Mouse (Mus musculus) embryonic facial prominence, embryonic 14.5 days (tissue): ENCODE data around the gene Efhc2. TPM values are rescaled to one million over a fixed set of nuclear protein-coding genes. Genes with fewer than 3 reads are reported as not detected.

Source experiments
- ATAC-seq: fragments of 200-750 bp; cut with Nextera tagmentation; 2 replicates; pipeline ENCODE4 v1.8.0; 2017; ENCODE audit warnings: low read depth, moderate number of reproducible peaks, moderate TSS enrichment
- DNase-seq: peaks from one replicate; pipeline ENCODE4 v3.0.0-alpha.2; 2015; ENCODE audit warnings: low spot score
- H3K27ac ChIP-seq: fragments of 300-500 bp; sonication (generic); replicated peaks from 2 replicates; pipeline ENCODE4 v1.5.1; 2014; ENCODE audit warnings: low read depth, mild to moderate bottlenecking, low read length, moderate library complexity
- H3K27me3 ChIP-seq: fragments of 300-500 bp; sonication (generic); replicated peaks from 2 replicates; pipeline ENCODE4 v1.6.1; 2014; ENCODE audit warnings: low read length; ENCODE audit not compliant: control insufficient read depth, insufficient read depth
- H3K36me3 ChIP-seq: fragments of 300-500 bp; sonication (generic); 2 replicates; pipeline ENCODE4 v1.6.1; 2014; ENCODE audit warnings: low read length, mixed read lengths; ENCODE audit not compliant: control insufficient read depth, insufficient read depth
- H3K4me1 ChIP-seq: fragments of 300-500 bp; sonication (generic); 2 replicates; pipeline ENCODE4 v1.6.1; 2014; ENCODE audit warnings: antibody characterized with exemption, low read length; ENCODE audit not compliant: control insufficient read depth, insufficient read depth
- H3K4me2 ChIP-seq: fragments of 300-500 bp; sonication (generic); 2 replicates; pipeline ENCODE4 v1.6.1; 2014; ENCODE audit warnings: low read depth, mild to moderate bottlenecking, low read length, moderate library complexity, mixed read lengths
- H3K4me3 ChIP-seq: fragments of 300-500 bp; sonication (generic); 2 replicates; pipeline ENCODE4 v1.5.1; 2014; ENCODE audit warnings: low read depth, mild to moderate bottlenecking, low read length
- H3K9ac ChIP-seq: fragments of 300-500 bp; sonication (generic); 2 replicates; pipeline ENCODE4 v1.6.1; 2014; ENCODE audit warnings: low read depth, mild to moderate bottlenecking, low read length, moderate library complexity, mixed read lengths
- H3K9me3 ChIP-seq: fragments of 300-500 bp; sonication (generic); 2 replicates; pipeline ENCODE4 v1.6.1; 2016; ENCODE audit warnings: low read length; ENCODE audit not compliant: control insufficient read depth
- WGBS: fragments of 180-500 bp; shearing (Covaris S2); extraction: QIAGEN DNeasy Blood & Tissue Kit; methylation state at CpG from one replicate; pipeline ENCODE4 v1.1.7; 2014; 5-methylcytosine and 5-hydroxymethylcytosine counted together
- polyA plus RNA-seq: library from polyadenylated mRNA; unstranded; fragments of >200 nt; fragmentation: Nextera tagmentation; extraction: Ambion mirVana; gene quantifications from 2 replicates; pipeline ENCODE4 v1.2.1, GENCODE M21; 2014

Efhc2 gene
- polyA plus RNA-seq = 1.00 and 1.4 TPM in 2 replicates

GRCm38 (mm10) chrX:17319126-17319583, at the start of gene Efhc2:
Efhc2 (minus strand) TSS chrX:17319368.
- peak within 1 kb of the TSS; percentile 59 for H3K4me2 ChIP-seq
- ATAC-seq (peak; percentile 76), DNase-seq (peak; percentile 7)
- H3K9ac ChIP-seq = peak within 1 kb of the TSS; percentile 46; the same call in 1 of the 2 replicates
- no peaks in the 10 kb centered on the region for H3K36me3 ChIP-seq
- 12% methylated on average over 18 of the region's 19 CpGs for WGBS
- no peak within 1 kb of the TSS for H3K27ac ChIP-seq
- no peaks in the 10 kb centered on the region for H3K9me3 ChIP-seq
- peak within 1 kb of the TSS; percentile 36 for H3K4me3 ChIP-seq
- no peaks in the 10 kb centered on the region for H3K27me3 ChIP-seq
- H3K4me1 ChIP-seq = no peaks in the 10 kb centered on the region

DNA sequence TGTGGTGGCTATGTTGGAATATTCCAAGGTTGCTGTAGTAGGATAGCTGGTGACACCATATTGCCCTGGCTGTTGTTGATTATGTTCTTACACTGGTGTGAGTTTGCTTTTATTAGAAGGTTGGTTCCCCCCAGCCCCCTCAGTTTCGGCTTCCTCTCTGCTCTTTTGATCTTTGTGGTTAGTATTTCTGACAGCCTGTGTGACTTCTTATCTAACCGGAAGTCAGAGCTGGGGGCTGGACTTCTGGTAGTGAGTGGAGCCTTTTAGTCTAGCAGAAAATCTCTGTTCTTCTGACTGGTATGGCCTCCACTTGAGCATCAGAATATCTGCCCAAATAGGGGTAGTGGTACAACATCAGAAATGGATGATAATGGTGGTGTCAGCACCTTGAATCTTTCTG, 45.9 kb upstream of the Efhc2 start:
- Histone ChIP-seq H3K4me1 (no peaks in the 10 kb centered on the region), H3K4me2 (no peak overlapping the region), H3K27ac (no peak overlapping the region), H3K9ac (no peak overlapping the region), H3K27me3 (no peaks in the 10 kb centered on the region), H3K4me3 (no peak overlapping the region), H3K36me3 (no peaks in the 10 kb centered on the region), H3K9me3 (no peaks in the 10 kb centered on the region)
- ATAC-seq (no peak), DNase-seq (no peak)
- WGBS = 68% methylated on average over 2 of the region's 2 CpGs

GRCm38 (mm10) chrX:17300349-17300880, 18.8 kb downstream of the Efhc2 start:
- Histone ChIP-seq H3K4me1 (no peaks in the 10 kb centered on the region), H3K27ac (no peak overlapping the region), H3K4me3 (no peak overlapping the region), H3K9me3 (no peaks in the 10 kb centered on the region), H3K9ac (no peak overlapping the region), H3K36me3 (no peaks in the 10 kb centered on the region), H3K27me3 (no peaks in the 10 kb centered on the region), H3K4me2 (no peak overlapping the region)
- DNase-seq = no peak
- no peak for ATAC-seq
- WGBS = 71% methylated on average over 3 of the region's 3 CpGs

GRCm38 (mm10) chrX:17283899-17284298, 35.3 kb downstream of the Efhc2 start:
- no peaks in the 10 kb centered on the region for H3K27me3 ChIP-seq
- no peaks in the 10 kb centered on the region for H3K36me3 ChIP-seq
- no peak overlapping the region for H3K4me3 ChIP-seq
- ATAC-seq (no peak), DNase-seq (no peak)
- no peaks in the 10 kb centered on the region for H3K4me1 ChIP-seq
- no peak overlapping the region for H3K27ac ChIP-seq
- 82% methylated on average over 2 of the region's 2 CpGs for WGBS
- H3K9ac ChIP-seq = no peak overlapping the region
- no peak overlapping the region for H3K4me2 ChIP-seq
- no peaks in the 10 kb centered on the region for H3K9me3 ChIP-seq

DNA sequence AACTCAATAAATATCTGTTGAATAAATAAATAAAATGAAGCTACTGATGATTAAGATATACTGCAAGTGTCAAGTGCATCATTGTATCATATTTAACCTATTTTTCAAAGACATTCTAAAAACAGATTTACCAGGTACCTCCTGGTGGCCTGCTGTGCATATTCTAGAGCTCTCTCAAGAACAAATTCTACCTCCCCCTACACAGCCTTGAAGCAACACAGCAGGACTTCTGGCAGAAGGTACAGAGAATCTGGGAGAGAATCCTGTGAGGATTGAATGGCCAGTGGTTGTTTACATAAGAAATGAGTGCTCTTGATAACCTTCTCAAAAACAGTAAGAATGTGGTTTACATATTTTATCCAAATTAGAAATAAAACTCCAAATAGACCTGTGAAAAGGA, 94.0 kb downstream of the Efhc2 start:
- no peaks in the 10 kb centered on the region for H3K4me1 ChIP-seq
- DNase-seq (no peak), ATAC-seq (no peak)
- no peaks in the 10 kb centered on the region for H3K9me3 ChIP-seq
- no peak overlapping the region for H3K4me2 ChIP-seq
- H3K27ac ChIP-seq = no peak overlapping the region
- H3K36me3 ChIP-seq = no peaks in the 10 kb centered on the region
- no peak overlapping the region for H3K9ac ChIP-seq
- no peak overlapping the region for H3K4me3 ChIP-seq
- H3K27me3 ChIP-seq = no peaks in the 10 kb centered on the region

- Histone ChIP-seq H3K4me2 (no peak overlapping the region), H3K27me3 (no peaks in the 10 kb centered on the region), H3K9me3 (no peaks in the 10 kb centered on the region), H3K27ac (no peak overlapping the region), H3K4me1 (no peaks in the 10 kb centered on the region), H3K4me3 (no peak overlapping the region), H3K36me3 (no peaks in the 10 kb centered on the region), H3K9ac (no peak overlapping the region)
- DNase-seq (peak; percentile 5), ATAC-seq (no peak)
Measured at GRCm38 (mm10) chrX:17217451-17217850, 101.7 kb downstream of the Efhc2 start.

DNA sequence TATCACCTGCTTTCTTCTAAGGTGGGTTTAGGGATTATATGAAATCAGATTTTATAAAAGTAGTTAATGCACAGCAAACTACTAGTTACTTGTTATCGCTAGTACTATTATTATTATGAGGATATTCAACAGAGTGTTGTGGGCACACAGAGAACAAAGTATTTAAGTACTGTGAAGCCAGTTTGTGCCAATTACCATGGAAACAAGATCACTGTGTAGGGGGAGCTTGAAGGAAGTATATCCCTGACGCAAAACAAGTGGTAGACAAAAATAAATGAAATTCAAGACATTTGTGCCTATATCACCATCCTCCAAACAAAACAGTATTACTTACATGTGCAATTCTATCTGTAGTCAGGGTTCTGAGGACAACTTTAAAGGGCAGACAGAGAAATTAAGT, 105.7 kb downstream of the Efhc2 start:
- Histone ChIP-seq H3K9ac (no peak overlapping the region), H3K9me3 (no peaks in the 10 kb centered on the region), H3K36me3 (no peaks in the 10 kb centered on the region), H3K4me1 (no peaks in the 10 kb centered on the region), H3K4me2 (no peak overlapping the region), H3K27ac (no peak overlapping the region), H3K4me3 (no peak overlapping the region), H3K27me3 (no peaks in the 10 kb centered on the region)
- ATAC-seq (no peak), DNase-seq (no peak)
- WGBS = 82% methylated on average over 2 of the region's 2 CpGs

- Histone ChIP-seq H3K9ac (no peak overlapping the region), H3K27me3 (no peaks in the 10 kb centered on the region), H3K4me3 (no peak overlapping the region), H3K36me3 (no peaks in the 10 kb centered on the region), H3K27ac (no peak overlapping the region), H3K9me3 (no peaks in the 10 kb centered on the region), H3K4me1 (no peaks in the 10 kb centered on the region), H3K4me2 (no peak overlapping the region)
- ATAC-seq (no peak), DNase-seq (no peak)
- WGBS = 66% methylated on average over 3 of the region's 3 CpGs
Measured at GRCm38 (mm10) chrX:17175748-17176147, 143.4 kb downstream of the Efhc2 start.

DNA sequence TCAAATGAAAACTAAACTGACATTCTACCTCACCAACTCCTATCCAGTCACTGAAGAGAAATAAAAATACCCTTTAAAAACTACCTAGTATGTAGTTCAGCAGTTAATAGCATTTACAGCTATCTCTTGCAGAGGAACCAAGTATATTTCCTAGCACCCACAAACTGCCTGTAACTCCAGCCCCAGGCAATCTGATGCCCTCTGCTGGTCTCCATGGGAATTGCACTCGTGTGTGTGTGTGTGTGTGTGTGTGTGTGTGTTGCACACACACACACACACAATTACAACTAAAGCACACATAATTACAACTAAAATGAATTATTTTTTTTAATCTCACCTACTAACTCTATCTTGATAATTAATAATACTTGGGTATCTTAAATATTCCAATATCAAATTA, 153.5 kb downstream of the Efhc2 start:
- ATAC-seq (no peak), DNase-seq (no peak)
- H3K4me3 ChIP-seq = no peak overlapping the region
- H3K36me3 ChIP-seq = no peaks in the 10 kb centered on the region
- no peak overlapping the region for H3K27ac ChIP-seq
- H3K4me2 ChIP-seq = no peak overlapping the region
- no peaks in the 10 kb centered on the region for H3K27me3 ChIP-seq
- no peaks in the 10 kb centered on the region for H3K4me1 ChIP-seq
- H3K9me3 ChIP-seq = no peaks in the 10 kb centered on the region
- no peak overlapping the region for H3K9ac ChIP-seq
- WGBS = 38% methylated on average over 1 of the region's 1 CpGs
